Comparison of ENCODE assay signal across 10 mouse cellular contexts in genomic region chr14:24311110-24311509, GRCm38 (mm10). TPM values are rescaled to one million over a fixed set of nuclear protein-coding genes. Genes with fewer than 3 reads are reported as not detected.
DNase-seq lines count a peak whose midpoint lies in the region; ATAC-seq and TF ChIP-seq lines count a peak whose summit lies in the region.
"Had no signal": no experiment of that assay in that cellular context is flagged by ENCODE, and none has a peak within 500 bp of the region (broad histone marks: within the 10 kb centered on the region; RNA-seq: fewer than 3 reads in every experiment).

No protein-coding gene starts in this region.

- H3K4me1 ChIP-seq in midbrain, embryonic 14.5 days (ENCODE audit: control insufficient read depth, insufficient read depth, low read length) = no peaks in the 10 kb centered on the region
- no peaks in the 10 kb centered on the region for H3K4me1 ChIP-seq in midbrain, embryonic 13.5 days (replicated peaks)
- no peaks in the 10 kb centered on the region for H3K4me1 ChIP-seq in bone marrow, adult 2 months (ENCODE audit: control insufficient read depth, insufficient read depth, low read length)
- no peaks in the 10 kb centered on the region for H3K4me1 ChIP-seq in embryonic facial prominence, embryonic 11.5 days (ENCODE audit: control insufficient read depth, insufficient read depth, low read length)
- H3K4me1 ChIP-seq in liver, postnatal 0 days (ENCODE audit: insufficient read depth) = no peaks in the 10 kb centered on the region
- H3K4me1 ChIP-seq: heart, embryonic 15.5 days had no signal

- H3K4me3 ChIP-seq in midbrain, embryonic 14.5 days (replicated peaks; ENCODE audit: low read depth, low read length) = no peak overlapping the region
- H3K4me3 ChIP-seq in midbrain, embryonic 13.5 days (replicated peaks) = no peak overlapping the region
- no peak overlapping the region for H3K4me3 ChIP-seq in bone marrow, adult 2 months (replicated peaks; ENCODE audit: control insufficient read depth, low read depth, low read length)
- no peak overlapping the region for H3K4me3 ChIP-seq in embryonic facial prominence, embryonic 11.5 days (ENCODE audit: low read depth, low read length)
- no peak overlapping the region for H3K4me3 ChIP-seq in liver, postnatal 0 days (ENCODE audit: low read depth, low read length)
- H3K4me3 ChIP-seq: heart, embryonic 15.5 days had no signal

- DNase-seq in midbrain, embryonic 14.5 days = peak; percentile 81
- DNase-seq in embryonic facial prominence, embryonic 11.5 days (ENCODE audit: low spot score) = peak; percentile 83
- peak; percentile 64 to 78 for DNase-seq in kidney, postnatal 25 days
- peak; percentile 60 for DNase-seq in liver, postnatal 0 days
- DNase-seq in skeletal muscle tissue, adult 2 months (ENCODE audit: low read depth, low spot score) = peak; percentile 25

- no peak for TF ChIP-seq EP300 in liver, postnatal 0 days (IDR thresholded peaks at IDR 0.05; ENCODE audit: low read depth)

- H3K9me3 ChIP-seq in midbrain, embryonic 14.5 days (ENCODE audit: control insufficient read depth, low read length) = no peaks in the 10 kb centered on the region
- no peaks in the 10 kb centered on the region for H3K9me3 ChIP-seq in midbrain, embryonic 13.5 days
- H3K9me3 ChIP-seq in embryonic facial prominence, embryonic 11.5 days (replicated peaks; ENCODE audit: control insufficient read depth, low read length) = no peaks in the 10 kb centered on the region
- H3K9me3 ChIP-seq in liver, postnatal 0 days (ENCODE audit: low read length) = no peaks in the 10 kb centered on the region
- H3K9me3 ChIP-seq: heart, embryonic 15.5 days had no signal

- no peaks in the 10 kb centered on the region for H3K36me3 ChIP-seq in midbrain, embryonic 14.5 days (ENCODE audit: control insufficient read depth, insufficient read depth, low read length)
- H3K36me3 ChIP-seq in midbrain, embryonic 13.5 days = no peaks in the 10 kb centered on the region
- no peaks in the 10 kb centered on the region for H3K36me3 ChIP-seq in embryonic facial prominence, embryonic 11.5 days (replicated peaks; ENCODE audit: control insufficient read depth, insufficient read depth, low read depth, low read length)
- H3K36me3 ChIP-seq in liver, postnatal 0 days (replicated peaks; ENCODE audit: insufficient read depth, low read length) = no peaks in the 10 kb centered on the region
- H3K36me3 ChIP-seq: heart, embryonic 15.5 days had no signal

- TF ChIP-seq CTCF in bone marrow, adult 2 months (IDR thresholded peaks at IDR 0.05; ENCODE audit: control insufficient read depth, insufficient read depth, low read length) = peak; percentile 57
- peak; percentile 90 for TF ChIP-seq CTCF in liver, postnatal 0 days (IDR thresholded peaks at IDR 0.05; ENCODE audit: low read depth)

- no peaks in the 10 kb centered on the region for H3K27me3 ChIP-seq in midbrain, embryonic 14.5 days (ENCODE audit: control insufficient read depth, insufficient read depth, low read length)
- no peaks in the 10 kb centered on the region for H3K27me3 ChIP-seq in midbrain, embryonic 13.5 days
- no peaks in the 10 kb centered on the region for H3K27me3 ChIP-seq in embryonic facial prominence, embryonic 11.5 days (ENCODE audit: control insufficient read depth, insufficient read depth, low read length)
- H3K27me3 ChIP-seq in liver, postnatal 0 days (ENCODE audit: insufficient read depth, low read length) = no peaks in the 10 kb centered on the region
- H3K27me3 ChIP-seq: heart, embryonic 15.5 days had no signal

- H3K9ac ChIP-seq in midbrain, embryonic 14.5 days (replicated peaks; ENCODE audit: low read length) = no peak overlapping the region
- H3K9ac ChIP-seq in midbrain, embryonic 13.5 days (replicated peaks) = no peak overlapping the region
- no peak overlapping the region for H3K9ac ChIP-seq in embryonic facial prominence, embryonic 11.5 days (replicated peaks; ENCODE audit: low read length)
- no peak overlapping the region for H3K9ac ChIP-seq in liver, postnatal 0 days (replicated peaks)
- H3K9ac ChIP-seq: heart, embryonic 15.5 days had no signal

- no peak overlapping the region for H3K4me2 ChIP-seq in midbrain, embryonic 14.5 days (ENCODE audit: low read length)
- H3K4me2 ChIP-seq in midbrain, embryonic 13.5 days (replicated peaks) = no peak overlapping the region
- H3K4me2 ChIP-seq in embryonic facial prominence, embryonic 11.5 days (ENCODE audit: low read depth, low read length) = no peak overlapping the region
- no peak overlapping the region for H3K4me2 ChIP-seq in liver, postnatal 0 days (ENCODE audit: low read depth, low read length)
- H3K4me2 ChIP-seq: heart, embryonic 15.5 days had no signal

- 43% methylated on average over 3 of the region's 3 CpGs for WGBS in midbrain, embryonic 14.5 days
- 45% methylated on average over 3 of the region's 3 CpGs for WGBS in midbrain, embryonic 13.5 days
- 32% methylated on average over 3 of the region's 3 CpGs for WGBS in bone marrow, adult 2 months
- 38% methylated on average over 3 of the region's 3 CpGs for WGBS in embryonic facial prominence, embryonic 11.5 days
- WGBS in liver, postnatal 0 days (ENCODE audit: insufficient replicate concordance) = 29% methylated on average over 3 of the region's 3 CpGs

- no peak for TF ChIP-seq POLR2A in bone marrow, adult 2 months (IDR thresholded peaks at IDR 0.05; ENCODE audit: borderline replicate concordance, control insufficient read depth, low read depth, low read length)

- no peak overlapping the region for H3K27ac ChIP-seq in midbrain, embryonic 14.5 days (replicated peaks; ENCODE audit: low read depth, low read length)
- no peak overlapping the region for H3K27ac ChIP-seq in midbrain, embryonic 13.5 days
- H3K27ac ChIP-seq in bone marrow, adult 2 months (ENCODE audit: control insufficient read depth, insufficient read depth, low read depth, low read length, poor library complexity) = no peak overlapping the region
- no peak overlapping the region for H3K27ac ChIP-seq in embryonic facial prominence, embryonic 11.5 days (replicated peaks; ENCODE audit: low read depth, low read length)
- no peak overlapping the region for H3K27ac ChIP-seq in liver, postnatal 0 days (ENCODE audit: low read depth)
- H3K27ac ChIP-seq: heart, embryonic 15.5 days had no signal

- ATAC-seq in midbrain, embryonic 14.5 days (ENCODE audit: low FRiP score, low TSS enrichment) = no peak
- no peak for ATAC-seq in midbrain, embryonic 13.5 days
- no peak for ATAC-seq in embryonic facial prominence, embryonic 11.5 days (replicated peaks; ENCODE audit: insufficient number of reproducible peaks, low FRiP score, low TSS enrichment, low read depth)
- no peak for ATAC-seq in liver, postnatal 0 days
- ATAC-seq in erythroblast, adult 5-6 weeks (replicated peaks; ENCODE audit: low FRiP score, poor library complexity, severe bottlenecking) = no peak

RNA-seq across cellular contexts. Expression of gene E330034G19Rik, which starts 18.1 kb away (rescaled TPM):
- polyA plus RNA-seq in midbrain, embryonic 14.5 days (2014; fragmentation: Nextera tagmentation; extraction: Ambion mirVana) = not detected in 2 replicates
- polyA plus RNA-seq in midbrain, embryonic 13.5 days (2015; fragmentation: Nextera tagmentation; extraction: Ambion mirVana) = not detected in 2 replicates
- not detected in 2 replicates for polyA plus RNA-seq in bone marrow, adult 2 months (2011; ENCODE audit: insufficient read depth, insufficient read length, low replicate concordance, missing spikeins)
- not detected in 2 replicates for polyA plus RNA-seq in embryonic facial prominence, embryonic 11.5 days (2014; fragmentation: Nextera tagmentation; extraction: Ambion mirVana)
- not detected in 2 replicates for polyA plus RNA-seq in liver, postnatal 0 days (2015; fragmentation: Nextera tagmentation; extraction: Ambion mirVana)
- total RNA-seq in erythroblast, adult 5-6 weeks (2015; ENCODE audit: low replicate concordance) = not detected in 2 replicates
- not detected in 2 replicates for total RNA-seq in erythroblast, adult 5-6 weeks (2017; ENCODE audit: low replicate concordance)
- polyA plus RNA-seq: heart, embryonic 15.5 days; stomach, embryonic 16.5 days had no signal

Comparison
In these comparisons a context has a peak if more than half of its experiments do, and no peak if none do; other contexts are left out.
1. DNase-seq: peak in every context shown above with its lines; median percentile 83 in embryonic facial prominence, embryonic 11.5 days; 81 in midbrain, embryonic 14.5 days; 71 in kidney, postnatal 25 days; 60 in liver, postnatal 0 days; 25 in skeletal muscle tissue, adult 2 months.